Mouse (Mus musculus) CD4-positive, CD25-positive, alpha-beta regulatory T cell, adult 2 months (primary cell): ENCODE results near the gene Prss57.

Experiments
- DNase-seq: peaks from one replicate; pipeline ENCODE4 v3.0.0-alpha.2; 2012; ENCODE audit warnings: low read depth, low spot score

The Prss57 gene

GRCm38 (mm10) chr10:79807826-79808225, 17.1 kb upstream of the Prss57 start:
- DNase-seq: no peak

- DNase-seq: no peak
Measured at GRCm38 (mm10) chr10:79806972-79807371, 16.2 kb upstream of the Prss57 start.

GRCm38 (mm10) chr10:79806331-79806730, 15.6 kb upstream of the Prss57 start:
- DNase-seq: no peak

GRCm38 (mm10) chr10:79805636-79806035, 14.9 kb upstream of the Prss57 start:
- DNase-seq: no peak

GRCm38 (mm10) chr10:79803716-79804323, 13.1 kb upstream of the Prss57 start:
- DNase-seq: no peak

GRCm38 (mm10) chr10:79802331-79802971, 11.7 kb upstream of the Prss57 start:
- no peak for DNase-seq

- DNase-seq: no peak
Measured at GRCm38 (mm10) chr10:79801837-79802236, 11.1 kb upstream of the Prss57 start.

- no peak for DNase-seq
Measured at GRCm38 (mm10) chr10:79800508-79800907, 9.7 kb upstream of the Prss57 start.

GRCm38 (mm10) chr10:79798289-79798928, 7.6 kb upstream of the Prss57 start:
- no peak for DNase-seq

- no peak for DNase-seq
Measured at GRCm38 (mm10) chr10:79797326-79797725, 6.6 kb upstream of the Prss57 start.

- DNase-seq: no peak
Measured at GRCm38 (mm10) chr10:79795905-79796304, 5.1 kb upstream of the Prss57 start.

GRCm38 (mm10) chr10:79794491-79794931, 3.8 kb upstream of the Prss57 start:
- DNase-seq: no peak

- DNase-seq: no peak
Measured at GRCm38 (mm10) chr10:79793738-79794490, 3.2 kb upstream of the Prss57 start.

GRCm38 (mm10) chr10:79793051-79793737, 2.4 kb upstream of the Prss57 start, which contains the start of gene Palm:
Gene Palm, plus strand, starts transcription at chr10:79793572.
- peak; percentile 87 for DNase-seq

- no peak for DNase-seq
Measured at GRCm38 (mm10) chr10:79792339-79793040, 1.7 kb upstream of the Prss57 start.

GRCm38 (mm10) chr10:79789581-79789980, 1.2 kb downstream of the Prss57 start:
- no peak for DNase-seq

GRCm38 (mm10) chr10:79788386-79789158, 2.2 kb downstream of the Prss57 start:
- peak; percentile 87 for DNase-seq

GRCm38 (mm10) chr10:79783920-79784800, 6.6 kb downstream of the Prss57 start:
- peak; percentile 77 for DNase-seq

- no peak for DNase-seq
Measured at GRCm38 (mm10) chr10:79783050-79783449, 7.7 kb downstream of the Prss57 start.
